Comparison of ENCODE assay signal across 27 mouse cellular contexts in the genomic region with DNA sequence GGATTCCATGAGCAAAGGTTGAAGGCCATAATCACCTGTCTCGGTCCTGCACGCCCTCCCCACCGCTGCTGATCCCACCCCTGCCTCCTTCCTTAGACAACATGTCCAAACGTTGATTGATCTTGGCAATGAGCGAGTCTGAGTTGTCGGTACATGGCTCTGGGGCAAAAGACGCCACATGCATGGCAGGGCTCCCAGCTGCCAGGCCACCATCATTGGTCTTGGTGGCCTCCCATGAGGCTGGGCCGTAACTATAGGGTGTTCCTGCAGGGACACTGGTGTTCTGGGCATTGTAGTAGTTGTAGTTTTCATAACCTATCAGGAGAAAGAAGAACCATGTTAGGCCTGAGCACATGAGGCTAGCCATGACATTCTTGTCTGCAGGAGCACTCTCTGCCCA.
"Had no signal": no experiment of that assay in that cellular context is flagged by ENCODE, and none has a peak within 500 bp of the region (broad histone marks: within the 10 kb centered on the region; RNA-seq: fewer than 3 reads in every experiment).

No protein-coding gene starts in this region.

- DNase-seq: cerebellum, adult 2 months; cerebellum, adult 8-10 months; cerebellum, postnatal 10 days; cerebellum, postnatal 14 days; cerebellum, postnatal 25 days; cerebellum, postnatal 36 days; embryo, embryonic 11 days; forebrain, postnatal 0 days; gastrocnemius, adult 2 months; gastrocnemius, postnatal 10 days; gastrocnemius, postnatal 14 days; gastrocnemius, postnatal 25 days; gastrocnemius, postnatal 36 days; heart, adult 18-20 months; heart, adult 2 months had no signal

- H3K4me3 ChIP-seq: embryonic facial prominence, embryonic 10.5 days; embryonic facial prominence, embryonic 12.5 days; embryonic facial prominence, embryonic 13.5 days; embryonic facial prominence, embryonic 15.5 days; erythroblast, embryonic 14.5 days; forebrain, embryonic 10.5 days; forebrain, embryonic 12.5 days; forebrain, embryonic 13.5 days; forebrain, embryonic 15.5 days; gastrocnemius, adult 2 months; heart, adult 2 months; heart, embryonic 10.5 days had no signal

- H3K27ac ChIP-seq: embryonic facial prominence, embryonic 10.5 days; embryonic facial prominence, embryonic 12.5 days; embryonic facial prominence, embryonic 13.5 days; embryonic facial prominence, embryonic 15.5 days; forebrain, embryonic 10.5 days; forebrain, embryonic 12.5 days; forebrain, embryonic 13.5 days; forebrain, embryonic 15.5 days; gastrocnemius, adult 2 months; heart, adult 2 months; heart, embryonic 10.5 days had no signal

- H3K27me3 ChIP-seq: embryonic facial prominence, embryonic 12.5 days; embryonic facial prominence, embryonic 13.5 days; embryonic facial prominence, embryonic 15.5 days; forebrain, embryonic 12.5 days; forebrain, embryonic 13.5 days; forebrain, embryonic 15.5 days had no signal

- H3K9me3 ChIP-seq: embryonic facial prominence, embryonic 10.5 days; embryonic facial prominence, embryonic 12.5 days; embryonic facial prominence, embryonic 13.5 days; embryonic facial prominence, embryonic 15.5 days; forebrain, embryonic 10.5 days; forebrain, embryonic 12.5 days; forebrain, embryonic 13.5 days; forebrain, embryonic 15.5 days; heart, embryonic 10.5 days had no signal

- H3K4me2 ChIP-seq: embryonic facial prominence, embryonic 12.5 days; embryonic facial prominence, embryonic 13.5 days; embryonic facial prominence, embryonic 15.5 days; forebrain, embryonic 12.5 days; forebrain, embryonic 13.5 days; forebrain, embryonic 15.5 days had no signal

- ATAC-seq: forebrain, embryonic 13.5 days; forebrain, embryonic 14.5 days; forebrain, embryonic 15.5 days; forebrain, embryonic 16.5 days; forebrain, postnatal 0 days had no signal

- H3K9ac ChIP-seq: embryonic facial prominence, embryonic 12.5 days; embryonic facial prominence, embryonic 13.5 days; embryonic facial prominence, embryonic 15.5 days; forebrain, embryonic 12.5 days; forebrain, embryonic 13.5 days; forebrain, embryonic 15.5 days; forebrain, postnatal 0 days had no signal
